Comparison of ENCODE assay signal across 18 mouse cellular contexts in genomic region chr1:179003406-179004132, GRCm38 (mm10).
DNase-seq lines count a peak whose midpoint lies in the region; ATAC-seq lines count a peak whose summit lies in the region.
"Had no signal": no experiment of that assay in that cellular context is flagged by ENCODE, and none has a peak within 500 bp of the region (broad histone marks: within the 10 kb centered on the region; RNA-seq: fewer than 3 reads in every experiment).

No protein-coding gene starts in this region.

- WGBS in heart, embryonic 11.5 days (ENCODE audit: insufficient replicate concordance), result 86% methylated on average over 5 of the region's 5 CpGs
- 50% methylated on average over 5 of the region's 5 CpGs for WGBS in hindbrain, embryonic 14.5 days
- WGBS in neural tube, embryonic 14.5 days, result 44% methylated on average over 5 of the region's 5 CpGs

- H3K9ac ChIP-seq in heart, embryonic 11.5 days (ENCODE audit: low read depth, low read length), result no peak overlapping the region
- no peak overlapping the region for H3K9ac ChIP-seq in hindbrain, embryonic 14.5 days
- no peak overlapping the region for H3K9ac ChIP-seq in neural tube, embryonic 14.5 days (replicated peaks; ENCODE audit: low read depth, low read length)
- H3K9ac ChIP-seq: embryonic facial prominence, embryonic 12.5 days had no signal

- H3K9me3 ChIP-seq in heart, embryonic 11.5 days (replicated peaks; ENCODE audit: control insufficient read depth, low read length), result no peaks in the 10 kb centered on the region
- H3K9me3 ChIP-seq in hindbrain, embryonic 14.5 days (ENCODE audit: control insufficient read depth, low read length), result no peaks in the 10 kb centered on the region
- no peaks in the 10 kb centered on the region for H3K9me3 ChIP-seq in neural tube, embryonic 14.5 days (ENCODE audit: control insufficient read depth, low read length)
- H3K9me3 ChIP-seq: embryonic facial prominence, embryonic 12.5 days; limb, embryonic 10.5 days had no signal

- H3K27ac ChIP-seq in heart, embryonic 11.5 days (ENCODE audit: low read depth, low read length), result no peak overlapping the region
- H3K27ac ChIP-seq in hindbrain, embryonic 14.5 days, result peak overlapping the region; percentile 43; the same call in 1 of the 2 replicates
- H3K27ac ChIP-seq in neural tube, embryonic 14.5 days (ENCODE audit: low read depth, low read length), result no peak overlapping the region
- H3K27ac ChIP-seq: embryonic facial prominence, embryonic 12.5 days; left cerebral cortex, adult 2 months; macrophage had no signal

- H3K4me2 ChIP-seq in heart, embryonic 11.5 days, result no peak overlapping the region
- no peak overlapping the region for H3K4me2 ChIP-seq in hindbrain, embryonic 14.5 days (replicated peaks)
- H3K4me2 ChIP-seq in neural tube, embryonic 14.5 days (ENCODE audit: low read depth, low read length), result no peak overlapping the region
- H3K4me2 ChIP-seq: embryonic facial prominence, embryonic 12.5 days; liver, embryonic 11.5 days had no signal

- DNase-seq in heart, adult 11 months, result peak; percentile 91
- DNase-seq in layer of hippocampus, adult 9-11 months, result peak; percentile 34
- DNase-seq in layer of hippocampus, postnatal 36 days, result no peak
- DNase-seq in hindbrain, embryonic 14.5 days (ENCODE audit: low spot score), result peak; percentile 54
- DNase-seq in urinary bladder, postnatal 14 days (ENCODE audit: low spot score), result no peak
- DNase-seq: adrenal gland, postnatal 25 days; B cell, adult 2 months; cerebellum, adult 8-10 months; lung, adult 2 months; thymus, postnatal 25 days had no signal

- no peak for ATAC-seq in heart, embryonic 11.5 days (replicated peaks; ENCODE audit: insufficient number of reproducible peaks, low FRiP score, low TSS enrichment)
- 0 out of 2 replicates have a peak, but pooled peaks have one; percentile 35 for ATAC-seq in hindbrain, embryonic 14.5 days (ENCODE audit: low FRiP score)
- peak; percentile 45; the same call in 1 of the 2 replicates for ATAC-seq in neural tube, embryonic 14.5 days (ENCODE audit: low read depth)
- ATAC-seq: Patski had no signal

- H3K4me1 ChIP-seq in heart, embryonic 11.5 days (ENCODE audit: control insufficient read depth, insufficient read depth, low read length), result no peaks in the 10 kb centered on the region
- no peaks in the 10 kb centered on the region for H3K4me1 ChIP-seq in hindbrain, embryonic 14.5 days (replicated peaks; ENCODE audit: control insufficient read depth, insufficient read depth, low read length)
- H3K4me1 ChIP-seq in neural tube, embryonic 14.5 days (ENCODE audit: control insufficient read depth, insufficient read depth, low read length), result 0 out of 2 replicates have a peak, but pooled peaks cover 2% of the 10 kb centered on the region

- H3K36me3 ChIP-seq in heart, embryonic 11.5 days (ENCODE audit: control insufficient read depth, insufficient read depth, low read length), result no peaks in the 10 kb centered on the region
- no peaks in the 10 kb centered on the region for H3K36me3 ChIP-seq in hindbrain, embryonic 14.5 days (replicated peaks; ENCODE audit: control insufficient read depth, insufficient read depth)
- H3K36me3 ChIP-seq in neural tube, embryonic 14.5 days (ENCODE audit: control insufficient read depth, insufficient read depth, low read length), result no peaks in the 10 kb centered on the region
- H3K36me3 ChIP-seq: embryonic facial prominence, embryonic 12.5 days; limb, embryonic 10.5 days had no signal

- no peaks in the 10 kb centered on the region for H3K27me3 ChIP-seq in heart, embryonic 11.5 days (ENCODE audit: control insufficient read depth, insufficient read depth, low read length)
- no peaks in the 10 kb centered on the region for H3K27me3 ChIP-seq in hindbrain, embryonic 14.5 days (ENCODE audit: control insufficient read depth, insufficient read depth, low read length)
- H3K27me3 ChIP-seq in neural tube, embryonic 14.5 days (ENCODE audit: control insufficient read depth, insufficient read depth, low read length), result no peaks in the 10 kb centered on the region
- H3K27me3 ChIP-seq: embryonic facial prominence, embryonic 12.5 days; Patski had no signal

- H3K4me3 ChIP-seq in heart, embryonic 11.5 days (ENCODE audit: low read depth, low read length), result no peak overlapping the region
- H3K4me3 ChIP-seq in hindbrain, embryonic 14.5 days (replicated peaks; ENCODE audit: low read length), result no peak overlapping the region
- H3K4me3 ChIP-seq in neural tube, embryonic 14.5 days (ENCODE audit: low read depth, low read length), result no peak overlapping the region
- H3K4me3 ChIP-seq: embryonic facial prominence, embryonic 12.5 days; left cerebral cortex, adult 2 months; limb, embryonic 10.5 days had no signal

Comparison
In these comparisons a context has a peak if more than half of its experiments do, and no peak if none do; other contexts are left out.
1. DNase-seq: peak in heart, adult 11 months (single experiment), layer of hippocampus, adult 9-11 months (single experiment) and hindbrain, embryonic 14.5 days (single experiment); none in layer of hippocampus, postnatal 36 days (0 of 2) and urinary bladder, postnatal 14 days (single experiment).